Mouse (Mus musculus) MEL (cell line): Measurements from ENCODE around the gene Fam19a1. TPM values are rescaled to one million over a fixed set of nuclear protein-coding genes. Genes with fewer than 3 reads are reported as not detected.

Experiments
- DNase-seq: peaks from one replicate; pipeline ENCODE4 v3.0.0; 2011; ENCODE audit warnings: low read depth, low spot score
- H3K27ac ChIP-seq: 2 replicates; pipeline ENCODE4 v1.5.1; 2012; ENCODE audit warnings: low read depth, mild to moderate bottlenecking, control low read depth, low read length, moderate library complexity; ENCODE audit not compliant: control insufficient read depth
- H3K27me3 ChIP-seq, 2 experiments: fragments of 150-350 bp in 1 of 2; sonication (generic) in 1 of 2; 2 replicates each; pipeline ENCODE4 v1.6.1; 2012; ENCODE audit warnings: low read length in 2 of 2, mild to moderate bottlenecking in 2 of 2, improper control_type of control experiment in 1 of 2, moderate library complexity in 1 of 2; ENCODE audit not compliant: insufficient read depth in 2 of 2, control insufficient read depth in 1 of 2
- H3K36me3 ChIP-seq, 2 experiments: 2 replicates each; pipeline ENCODE4 v1.6.1; 2012 to 2014; ENCODE audit warnings: low read length in 2 of 2, improper control_type of control experiment in 1 of 2, inconsistent platforms in 1 of 2, mild to moderate bottlenecking in 1 of 2; ENCODE audit not compliant: insufficient read depth in 2 of 2, control insufficient read depth in 1 of 2
- H3K4me1 ChIP-seq, 2 experiments: fragments of 150-350 bp in 1 of 2; sonication (generic) in 1 of 2; 2 replicates each; pipeline ENCODE4 v1.6.1; 2012; ENCODE audit warnings: low read length in 2 of 2, improper control_type of control experiment in 1 of 2, mild to moderate bottlenecking in 1 of 2; ENCODE audit not compliant: insufficient read depth in 2 of 2, control insufficient read depth in 1 of 2
- H3K4me3 ChIP-seq, 2 experiments: fragments of 150-350 bp in 1 of 2; sonication (generic) in 1 of 2; 2 replicates each; pipeline ENCODE4 v1.5.1; 2012; ENCODE audit warnings: low read depth in 2 of 2, low read length in 2 of 2, mild to moderate bottlenecking in 2 of 2, moderate library complexity in 2 of 2, control low read depth in 1 of 2, improper control_type of control experiment in 1 of 2; ENCODE audit not compliant: control insufficient read depth in 1 of 2, insufficient read depth in 1 of 2
- H3K79me2 ChIP-seq: 2 replicates; pipeline ENCODE4 v1.6.1; 2012; ENCODE audit warnings: mild to moderate bottlenecking, low read length, moderate library complexity; ENCODE audit not compliant: control insufficient read depth, poor library complexity, insufficient read depth
- H3K9ac ChIP-seq: 2 replicates; pipeline ENCODE4 v1.6.1; 2012; ENCODE audit warnings: low read depth, mild to moderate bottlenecking, control low read depth, low read length, moderate library complexity; ENCODE audit not compliant: control insufficient read depth, poor library complexity, severe bottlenecking
- H3K9me3 ChIP-seq: fragments of 150-350 bp; sonication (generic); replicated peaks from 2 replicates; pipeline ENCODE4 v1.6.1; 2012; ENCODE audit warnings: mild to moderate bottlenecking, low read length, improper control_type of control experiment, moderate library complexity; ENCODE audit not compliant: insufficient read depth
- BHLHE40 ChIP-seq: IDR thresholded peaks from 2 replicates; pipeline ENCODE4 v1.6.1; 2012; ENCODE audit warnings: low read depth, mild to moderate bottlenecking, inconsistent platforms, low read length, improper control_type of control experiment, borderline replicate concordance
- CHD1 ChIP-seq: IDR thresholded peaks from 2 replicates; pipeline ENCODE4 v1.6.1; 2012; ENCODE audit warnings: low read depth, mild to moderate bottlenecking, inconsistent platforms, low read length, improper control_type of control experiment
- CHD2 ChIP-seq: IDR thresholded peaks from 2 replicates; pipeline ENCODE4 v1.6.1; 2011; ENCODE audit warnings: low read length, improper control_type of control experiment
- CTCF ChIP-seq, 3 experiments: IDR thresholded peaks in 2 of 3; conservative IDR thresholded peaks in 1 of 3; 2 replicates each; pipeline ENCODE4 v1.5.1; 2011 to 2012; ENCODE audit warnings: low read length in 3 of 3, low read depth in 2 of 3, mild to moderate bottlenecking in 2 of 3, improper control_type of control experiment in 1 of 3, inconsistent platforms in 1 of 3, mixed read lengths in 1 of 3, moderate library complexity in 1 of 3; ENCODE audit not compliant: control insufficient read depth in 1 of 3, insufficient read depth in 1 of 3, poor library complexity in 1 of 3, severe bottlenecking in 1 of 3
- ELF1 ChIP-seq: IDR thresholded peaks from 2 replicates; pipeline ENCODE4 v1.6.1; 2014; ENCODE audit warnings: low read depth, mild to moderate bottlenecking, inconsistent platforms, low read length, improper control_type of control experiment, moderate library complexity
- EP300 ChIP-seq, 2 experiments: IDR thresholded peaks; 2 replicates each; pipeline ENCODE4 v1.6.1; 2011; ENCODE audit warnings: improper control_type of control experiment in 2 of 2, low read length in 2 of 2, low read depth in 1 of 2, mild to moderate bottlenecking in 1 of 2
- ETS1 ChIP-seq: IDR thresholded peaks from 2 replicates; pipeline ENCODE4 v1.6.1; 2012; ENCODE audit warnings: low read depth, mild to moderate bottlenecking, inconsistent platforms, low read length, improper control_type of control experiment, moderate library complexity
- GABPA ChIP-seq: IDR thresholded peaks from 2 replicates; pipeline ENCODE4 v1.6.1; 2012; ENCODE audit warnings: low read depth, mild to moderate bottlenecking, inconsistent platforms, low read length, improper control_type of control experiment, moderate library complexity
- HCFC1 ChIP-seq: IDR thresholded peaks from 2 replicates; pipeline ENCODE4 v1.6.1; 2012; ENCODE audit warnings: low read depth, mild to moderate bottlenecking, inconsistent platforms, low read length, improper control_type of control experiment, moderate library complexity
- JUND ChIP-seq: IDR thresholded peaks from 2 replicates; pipeline ENCODE4 v1.6.1; 2011; ENCODE audit warnings: low read depth, mild to moderate bottlenecking, improper control_type of control experiment, low read length
- KAT2A ChIP-seq: conservative IDR thresholded peaks from 2 replicates; pipeline ENCODE4 v1.6.1; 2012; ENCODE audit warnings: low read depth, low read length, improper control_type of control experiment, inconsistent platforms
- MAX ChIP-seq: IDR thresholded peaks from 2 replicates; pipeline ENCODE4 v1.6.1; 2011; ENCODE audit warnings: low read length, improper control_type of control experiment
- MEF2A ChIP-seq: IDR thresholded peaks from 2 replicates; pipeline ENCODE4 v1.6.1; 2014; ENCODE audit warnings: low read depth, mild to moderate bottlenecking, inconsistent platforms, low read length, improper control_type of control experiment; ENCODE audit not compliant: poor library complexity, insufficient replicate concordance, severe bottlenecking; ENCODE audit errors: extremely low read depth
- MYC ChIP-seq: IDR thresholded peaks from 2 replicates; pipeline ENCODE4 v1.6.1; 2011; ENCODE audit warnings: low read depth, mild to moderate bottlenecking, low read length, improper control_type of control experiment, moderate library complexity
- NRF1 ChIP-seq: IDR thresholded peaks from 2 replicates; pipeline ENCODE4 v1.6.1; 2014; ENCODE audit warnings: low read depth, mild to moderate bottlenecking, inconsistent platforms, low read length, improper control_type of control experiment, moderate library complexity; ENCODE audit not compliant: poor library complexity, insufficient read depth, severe bottlenecking
- POLR2A ChIP-seq, 2 experiments: IDR thresholded peaks; 2 replicates each; pipeline ENCODE4 v1.6.1; 2011 to 2012; ENCODE audit warnings: low read length in 2 of 2, mild to moderate bottlenecking in 2 of 2, control low read depth in 1 of 2, improper control_type of control experiment in 1 of 2, low read depth in 1 of 2, moderate library complexity in 1 of 2; ENCODE audit not compliant: control insufficient read depth in 1 of 2, insufficient read depth in 1 of 2, poor library complexity in 1 of 2
- POLR2AphosphoS5 ChIP-seq: IDR thresholded peaks from 2 replicates; pipeline ENCODE4 v1.6.1; 2012; ENCODE audit warnings: low read depth, borderline replicate concordance, mild to moderate bottlenecking, inconsistent platforms, low read length, moderate library complexity, mixed read lengths
- RCOR1 ChIP-seq: IDR thresholded peaks from 2 replicates; pipeline ENCODE4 v1.6.1; 2012; ENCODE audit warnings: low read depth, mild to moderate bottlenecking, inconsistent platforms, low read length, improper control_type of control experiment
- SMC3 ChIP-seq: IDR thresholded peaks from 2 replicates; pipeline ENCODE4 v1.6.1; 2011; ENCODE audit warnings: low read depth, low read length, improper control_type of control experiment
- TCF12 ChIP-seq: IDR thresholded peaks from 2 replicates; pipeline ENCODE4 v1.6.1; 2014; ENCODE audit warnings: low read depth, mild to moderate bottlenecking, inconsistent platforms, low read length, improper control_type of control experiment, moderate library complexity
- USF1 ChIP-seq: IDR thresholded peaks from 2 replicates; pipeline ENCODE4 v1.6.1; 2014; ENCODE audit warnings: low read depth, mild to moderate bottlenecking, inconsistent platforms, low read length, improper control_type of control experiment, moderate library complexity
- USF2 ChIP-seq, 2 experiments: IDR thresholded peaks; 2 replicates each; pipeline ENCODE4 v1.6.1; 2011 to 2012; ENCODE audit warnings: improper control_type of control experiment in 2 of 2, low read length in 2 of 2, borderline replicate concordance in 1 of 2, inconsistent platforms in 1 of 2, low read depth in 1 of 2, mild to moderate bottlenecking in 1 of 2; ENCODE audit not compliant: insufficient read depth in 1 of 2
- ZKSCAN1 ChIP-seq: IDR thresholded peaks from 2 replicates; pipeline ENCODE4 v1.6.1; 2012; ENCODE audit warnings: low read depth, mild to moderate bottlenecking, inconsistent platforms, low read length, improper control_type of control experiment, moderate library complexity
- ZMIZ1 ChIP-seq: IDR thresholded peaks from 2 replicates; pipeline ENCODE4 v1.6.1; 2012; ENCODE audit warnings: low read depth, mild to moderate bottlenecking, inconsistent platforms, low read length, improper control_type of control experiment, moderate library complexity
- ZNF384 ChIP-seq: IDR thresholded peaks from 2 replicates; pipeline ENCODE4 v1.6.1; 2012; ENCODE audit warnings: low read depth, mild to moderate bottlenecking, inconsistent platforms, low read length, improper control_type of control experiment
- polyA plus RNA-seq, 2 experiments: library from polyadenylated mRNA; stranded (reverse) in 1 of 2; unstranded in 1 of 2; fragments of >175 nt in 1 of 2; fragments of >200 nt in 1 of 2; gene quantifications; 2 replicates each; pipeline versions ENCODE4 v1.2.1 to v1.2.4; 2012; ENCODE audit warnings: low replicate concordance in 2 of 2, low read depth in 1 of 2; ENCODE audit not compliant: insufficient read length in 2 of 2, insufficient read depth in 1 of 2, missing spikeins in 1 of 2
- total RNA-seq: library from RNA; depleted of rRNA; stranded (reverse); fragments of 300-350 nt; gene quantifications from 2 replicates; pipeline ENCODE4 v1.2.3, GENCODE M21; 2012

The Fam19a1 gene
- total and polyA plus RNA-seq, 3 experiments: not detected

GRCm38 (mm10) chr6:96254815-96255214 lies 141.9 kb downstream of the Fam19a1 start:
- Histone ChIP-seq H3K27ac (no peak overlapping the region), H3K27me3 (no peaks in the 10 kb centered on the region), H3K9ac (no peak overlapping the region), H3K79me2 (no peaks in the 10 kb centered on the region), H3K36me3 (no peaks in the 10 kb centered on the region), H3K4me1 (no peaks in the 10 kb centered on the region), H3K9me3 (no peaks in the 10 kb centered on the region), H3K4me3 (no peak overlapping the region)
- TF ChIP-seq ZKSCAN1: no peak
- no peak for TF ChIP-seq HCFC1
- TF ChIP-seq ZMIZ1: no peak
- no peak for DNase-seq

DNA sequence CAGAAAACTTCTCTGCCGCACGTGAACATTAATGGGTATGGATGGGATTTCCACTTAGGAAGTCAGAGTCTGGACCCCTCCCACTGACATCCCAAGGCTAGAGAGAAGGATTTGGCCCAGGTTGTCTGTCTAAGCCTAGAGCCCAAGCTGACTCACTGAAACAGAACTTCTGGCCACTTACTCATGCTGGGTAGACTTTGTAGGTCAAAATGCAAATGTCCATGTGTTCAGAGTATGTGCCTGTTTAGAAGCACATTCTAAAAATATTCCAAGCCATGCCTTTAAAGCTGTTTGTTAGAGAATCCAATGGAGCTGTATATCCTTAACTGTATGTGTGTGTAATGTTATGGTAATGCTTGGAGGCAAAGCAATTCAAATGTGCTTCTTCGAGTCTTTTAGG lies 145.7 kb downstream of the Fam19a1 start:
- H3K27me3 ChIP-seq: no peaks in the 10 kb centered on the region
- no peak overlapping the region for H3K27ac ChIP-seq

DNA sequence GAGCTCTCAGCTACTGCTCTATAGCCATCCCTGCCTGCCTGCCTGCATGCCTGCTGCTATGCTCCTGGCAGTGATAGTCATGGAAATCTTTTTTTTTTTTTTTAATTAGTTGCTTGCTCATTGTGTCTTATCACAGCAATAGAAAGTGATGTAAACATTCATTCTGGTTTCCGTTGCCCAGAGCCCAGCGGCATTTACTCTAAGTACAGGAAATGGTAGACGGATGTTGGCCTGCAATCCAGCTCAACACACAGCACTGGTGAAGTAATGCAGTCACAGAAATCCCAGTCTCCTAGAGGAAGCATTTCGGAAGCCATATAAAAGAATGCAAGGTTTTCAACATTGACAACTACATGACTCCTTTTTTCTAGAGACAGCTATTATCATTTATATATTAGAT lies 153.5 kb downstream of the Fam19a1 start:
- H3K4me3 ChIP-seq: no peak overlapping the region
- no peak for DNase-seq
- no peaks in the 10 kb centered on the region for H3K4me1 ChIP-seq
- no peaks in the 10 kb centered on the region for H3K36me3 ChIP-seq
- H3K9ac ChIP-seq: no peak overlapping the region
- no peaks in the 10 kb centered on the region for H3K9me3 ChIP-seq
- H3K79me2 ChIP-seq: no peaks in the 10 kb centered on the region
- H3K27me3 ChIP-seq: no peaks in the 10 kb centered on the region
- no peak for TF ChIP-seq CHD1
- TF ChIP-seq GABPA: no peak
- TF ChIP-seq MEF2A: no peak
- no peak for TF ChIP-seq CTCF (IDR thresholded peaks at IDR 0.05 in 2 of 3, conservative IDR thresholded peaks at IDR 0.05 in 1 of 3; ENCODE audit: control insufficient read depth in 1 of 3, insufficient read depth in 1 of 3, low read depth in 2 of 3, low read length in 3 of 3, poor library complexity in 1 of 3, severe bottlenecking in 1 of 3)
- no peak for TF ChIP-seq TCF12
- TF ChIP-seq RCOR1: no peak
- no peak for TF ChIP-seq ZNF384
- no peak for TF ChIP-seq MAX
- no peak overlapping the region for H3K27ac ChIP-seq

More for the DNA sequence above, 145.7 kb downstream of the Fam19a1 start:
- Histone ChIP-seq H3K4me1 (no peaks in the 10 kb centered on the region), H3K9ac (no peak overlapping the region), H3K9me3 (no peaks in the 10 kb centered on the region), H3K79me2 (no peaks in the 10 kb centered on the region), H3K36me3 (no peaks in the 10 kb centered on the region), H3K4me3 (no peak overlapping the region)
- DNase-seq: no peak
- TF ChIP-seq KAT2A (no peak), MYC (no peak), USF2 (IDR thresholded peaks at IDR 0.05; ENCODE audit: borderline replicate concordance in 1 of 2, insufficient read depth in 1 of 2, low read depth in 1 of 2, low read length in 2 of 2) (no peak), ZMIZ1 (no peak), TCF12 (no peak), BHLHE40 (no peak), ELF1 (no peak), USF1 (no peak), CHD1 (no peak), SMC3 (no peak), NRF1 (no peak), POLR2AphosphoS5 (no peak), MEF2A (no peak), GABPA (no peak), EP300 (IDR thresholded peaks at IDR 0.05; ENCODE audit: low read depth in 1 of 2, low read length in 2 of 2) (no peak), POLR2A (IDR thresholded peaks at IDR 0.05; ENCODE audit: control insufficient read depth in 1 of 2, insufficient read depth in 1 of 2, low read depth in 1 of 2, low read length in 2 of 2, poor library complexity in 1 of 2) (no peak), JUND (no peak), ZNF384 (no peak), CHD2 (no peak), ETS1 (no peak)
